Comparison of ENCODE assay signal across 27 mouse cellular contexts in the genomic region with DNA sequence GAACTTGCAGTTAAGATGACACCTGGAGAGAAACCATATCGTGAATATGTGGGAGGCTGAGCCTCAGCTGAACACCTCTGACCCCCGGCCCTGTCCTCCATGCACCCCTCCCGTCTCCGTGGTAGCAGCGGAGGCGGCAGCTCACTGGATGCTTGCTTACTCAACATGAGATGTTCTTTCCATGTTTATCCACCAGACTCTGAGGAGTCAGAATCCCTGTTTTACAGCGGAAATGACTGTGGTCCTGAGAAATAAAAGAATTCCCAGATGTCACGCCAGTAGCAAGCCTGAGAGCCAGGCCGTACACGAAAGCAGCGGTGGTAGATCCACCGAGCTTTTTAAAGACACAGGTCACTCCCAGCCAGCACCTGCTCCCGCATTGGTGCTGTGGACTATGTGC.
DNase-seq lines count a peak whose midpoint lies in the region; ATAC-seq and TF ChIP-seq lines count a peak whose summit lies in the region.
"Had no signal": no experiment of that assay in that cellular context is flagged by ENCODE, and none has a peak within 500 bp of the region (broad histone marks: within the 10 kb centered on the region; RNA-seq: fewer than 3 reads in every experiment).

No protein-coding gene starts in this region.

- 64% methylated on average over 13 of the region's 13 CpGs for whole genome bisulfite sequencing in heart, adult 2 months
- WGBS in kidney, postnatal 0 days: 28% methylated on average over 13 of the region's 13 CpGs

- H3K4me1 ChIP-seq in heart, adult 2 months (ENCODE audit: control insufficient read depth, insufficient read depth, low read length): 0 out of 2 replicates have a peak, but pooled peaks cover 1% of the 10 kb centered on the region
- no peaks in the 10 kb centered on the region; the same call in 1 of the 2 replicates for H3K4me1 ChIP-seq in kidney, postnatal 0 days (replicated peaks; ENCODE audit: insufficient read depth, low read length)
- no peaks in the 10 kb centered on the region for H3K4me1 ChIP-seq in embryonic fibroblast, embryonic 13.5 days (ENCODE audit: control insufficient read depth, insufficient read depth, low read length)
- H3K4me1 ChIP-seq: hindbrain, embryonic 13.5 days; neural tube, embryonic 13.5 days had no signal

- intact Hi-C loops in heart, adult 2 months (cut with DNase I): no loop called here
- intact Hi-C loops in heart, postnatal 25 days (cut with DNase I): no loop called here

- no peak for TF ChIP-seq CTCF in heart, adult 2 months (IDR thresholded peaks at IDR 0.05)
- no peak for TF ChIP-seq CTCF in kidney, postnatal 0 days (IDR thresholded peaks at IDR 0.05; ENCODE audit: low read depth)
- no peak for TF ChIP-seq CTCF in embryonic fibroblast, embryonic 13.5 days (IDR thresholded peaks at IDR 0.05; ENCODE audit: borderline replicate concordance, insufficient read depth, low read length)

- no peak for TF ChIP-seq POLR2A in heart, adult 2 months (IDR thresholded peaks at IDR 0.05; ENCODE audit: insufficient read depth, low read depth, low read length)
- TF ChIP-seq POLR2A in embryonic fibroblast, embryonic 13.5 days (IDR thresholded peaks at IDR 0.05; ENCODE audit: low read depth, low read length): no peak

- no peaks in the 10 kb centered on the region for H3K27me3 ChIP-seq in heart, adult 2 months (ENCODE audit: control insufficient read depth, insufficient read depth, low read length)
- no peaks in the 10 kb centered on the region for H3K27me3 ChIP-seq in kidney, postnatal 0 days (ENCODE audit: insufficient read depth, low read length)
- H3K27me3 ChIP-seq: hindbrain, embryonic 13.5 days; neural tube, embryonic 13.5 days had no signal

- H3K4me3 ChIP-seq in heart, adult 2 months: no peak overlapping the region
- H3K4me3 ChIP-seq in kidney, postnatal 0 days (replicated peaks; ENCODE audit: low read depth, low read length): no peak overlapping the region
- no peak overlapping the region for H3K4me3 ChIP-seq in embryonic fibroblast, embryonic 13.5 days (ENCODE audit: insufficient read depth, low read length)
- H3K4me3 ChIP-seq: hindbrain, embryonic 13.5 days; neural tube, embryonic 13.5 days had no signal

- no peaks in the 10 kb centered on the region for H3K36me3 ChIP-seq in heart, adult 2 months (ENCODE audit: control insufficient read depth, insufficient read depth, low read length)
- H3K36me3 ChIP-seq in kidney, postnatal 0 days (ENCODE audit: insufficient read depth, low read length): no peaks in the 10 kb centered on the region
- H3K36me3 ChIP-seq: hindbrain, embryonic 13.5 days; neural tube, embryonic 13.5 days had no signal

- H3K4me2 ChIP-seq in kidney, postnatal 0 days (ENCODE audit: low read length): no peak overlapping the region
- H3K4me2 ChIP-seq: hindbrain, embryonic 13.5 days; midbrain, embryonic 11.5 days; neural tube, embryonic 13.5 days had no signal

- H3K9me3 ChIP-seq in kidney, postnatal 0 days (replicated peaks; ENCODE audit: low read length): no peaks in the 10 kb centered on the region

- peak overlapping the region; percentile 9; the same call in 1 of the 2 replicates for H3K27ac ChIP-seq in heart, adult 2 months
- H3K27ac ChIP-seq in kidney, postnatal 0 days: no peak overlapping the region
- H3K27ac ChIP-seq in embryonic fibroblast, embryonic 13.5 days (ENCODE audit: insufficient read depth, low read length): peak overlapping the region; percentile 28
- H3K27ac ChIP-seq: hindbrain, embryonic 13.5 days; liver, embryonic 14.5 days; neural tube, embryonic 13.5 days had no signal

- TF ChIP-seq EP300 in heart, adult 2 months (IDR thresholded peaks at IDR 0.05; ENCODE audit: insufficient read depth, low read depth, low read length): no peak

- no peak for DNase-seq in heart, adult 2 months
- DNase-seq in heart, postnatal 25 days (ENCODE audit: low spot score): no peak
- peak; percentile 54 for DNase-seq in kidney, postnatal 0 days (ENCODE audit: low spot score)
- DNase-seq in kidney, adult 8-10 months: no peak
- peak; percentile 40 for DNase-seq in 3134 (ENCODE audit: extremely low read depth, insufficient read length, low spot score)
- no peak for DNase-seq in Muller cell, postnatal 12 days (ENCODE audit: inconsistent ontology term)
- DNase-seq: adrenal gland, adult 2 months; B cell, adult 2 months; cerebellum, adult 11 months; cerebellum, adult 9-10 months; cerebellum, postnatal 36 days; gastrocnemius, postnatal 10 days; liver; lung, adult 2 months; lung, postnatal 14 days; right cerebral cortex, postnatal 4 days; thymus, adult 2 months; thymus, postnatal 36 days had no signal

- no peak for ATAC-seq in kidney, postnatal 0 days (replicated peaks; ENCODE audit: low FRiP score, low read depth)
- ATAC-seq: activated CD4-positive, CD25-positive, alpha-beta regulatory T cell, adult 4 months; forebrain, embryonic 14.5 days; intestine, embryonic 16.5 days; midbrain, embryonic 16.5 days had no signal

- H3K9ac ChIP-seq in heart, adult 2 months (ENCODE audit: low read depth, low read length): no peak overlapping the region
- H3K9ac ChIP-seq in kidney, postnatal 0 days (ENCODE audit: low read depth, low read length): no peak overlapping the region
- H3K9ac ChIP-seq: hindbrain, embryonic 13.5 days; liver, embryonic 14.5 days; neural tube, embryonic 13.5 days had no signal

- H3K79me2 ChIP-seq in heart, adult 2 months (replicated peaks; ENCODE audit: control insufficient read depth, insufficient read depth, low read length): no peaks in the 10 kb centered on the region

Comparison
In these comparisons a context has a peak if more than half of its experiments do, and no peak if none do; other contexts are left out.
1. DNase-seq: peak in kidney, postnatal 0 days (single experiment) and 3134 (single experiment); none in heart, adult 2 months (0 of 2), heart, postnatal 25 days (single experiment), kidney, adult 8-10 months (0 of 2) and Muller cell, postnatal 12 days (single experiment).